Mouse (Mus musculus): Measurements from ENCODE around the gene Fam227a. TPM values are rescaled to one million over a fixed set of nuclear protein-coding genes. Genes with fewer than 3 reads are reported as not detected.
"Not testable (repeated sequence)": the region's sequence is repeated elsewhere in the genome, so short reads cannot be mapped to it uniquely, and the experiment has no call there.

Fam227a gene
- total RNA-seq, 2 experiments from 2014 or later, result 0.53 to 1.4 TPM

- no peak for DNase-seq
- intact Hi-C loops (cut with DNase I; ENCODE audit: low total_unique reads), result no loop called here
These were observed 26.4 kb upstream of the Fam227a start for GRCm38 (mm10) chr15:79685141-79685641.

GRCm38 (mm10) chr15:79684616-79685015 lies 25.9 kb upstream of the Fam227a start:
- DNase-seq, result no peak
- intact Hi-C loops (cut with DNase I; ENCODE audit: low total_unique reads), result no loop called here

- intact Hi-C loops (cut with DNase I; ENCODE audit: low total_unique reads), result no loop called here
- DNase-seq, result no peak
These were observed 25.1 kb upstream of the Fam227a start for GRCm38 (mm10) chr15:79683707-79684465.

- DNase-seq, result no peak
- intact Hi-C loops (cut with DNase I; ENCODE audit: low total_unique reads), result no loop called here
These were observed 24.4 kb upstream of the Fam227a start for GRCm38 (mm10) chr15:79683146-79683545.

- intact Hi-C loops (cut with DNase I; ENCODE audit: low total_unique reads), result no loop called here
- DNase-seq, result no peak
These were observed 23.2 kb upstream of the Fam227a start for GRCm38 (mm10) chr15:79681973-79682372.

GRCm38 (mm10) chr15:79677936-79678335 lies 19.2 kb upstream of the Fam227a start:
- intact Hi-C loops (cut with DNase I; ENCODE audit: low total_unique reads), result no loop called here
- DNase-seq, result no peak

- DNase-seq; intact Hi-C loops (cut with DNase I; ENCODE audit: low total_unique reads): not testable (repeated sequence)
These were observed 13.1 kb upstream of the Fam227a start for GRCm38 (mm10) chr15:79671828-79672348.

- DNase-seq, result no peak
- intact Hi-C loops (cut with DNase I; ENCODE audit: low total_unique reads), result no loop called here
These were observed 12.2 kb upstream of the Fam227a start for GRCm38 (mm10) chr15:79670972-79671299.

- peak; percentile 91 for DNase-seq
- intact Hi-C loops (cut with DNase I; ENCODE audit: low total_unique reads), result no loop called here
These were observed 11.7 kb upstream of the Fam227a start, which contains the start of gene Tomm22 for GRCm38 (mm10) chr15:79670249-79670971. Gene Tomm22 (plus strand): TSS chr15:79670861.

GRCm38 (mm10) chr15:79669195-79669594 lies 10.4 kb upstream of the Fam227a start:
- intact Hi-C loops (cut with DNase I; ENCODE audit: low total_unique reads), result no loop called here
- no peak for DNase-seq

- intact Hi-C loops (cut with DNase I; ENCODE audit: low total_unique reads), result no loop called here
- DNase-seq, result no peak
These were observed 5.9 kb upstream of the Fam227a start for GRCm38 (mm10) chr15:79664666-79665065.

- intact Hi-C loops (cut with DNase I; ENCODE audit: low total_unique reads), result no loop called here
These were observed 3.1 kb upstream of the Fam227a start for GRCm38 (mm10) chr15:79661852-79662251.

GRCm38 (mm10) chr15:79657837-79658530 lies 772 bp downstream of the Fam227a start:
- peak; percentile 77 for DNase-seq
- intact Hi-C loops (cut with DNase I; ENCODE audit: low total_unique reads), result no loop called here

More at GRCm38 (mm10) chr15:79661852-79662251, 3.1 kb upstream of the Fam227a start:
- DNase-seq, result no peak

GRCm38 (mm10) chr15:79656451-79656850 lies 2.3 kb downstream of the Fam227a start:
- DNase-seq, result no peak
- intact Hi-C loops (cut with DNase I; ENCODE audit: low total_unique reads), result no loop called here

- intact Hi-C loops (cut with DNase I; ENCODE audit: low total_unique reads), result no loop called here
These were observed 7.3 kb downstream of the Fam227a start for GRCm38 (mm10) chr15:79651481-79651880.

GRCm38 (mm10) chr15:79650569-79650968 lies 8.2 kb downstream of the Fam227a start:
- intact Hi-C loops (cut with DNase I; ENCODE audit: low total_unique reads), result no loop called here
- DNase-seq, result no peak

More at GRCm38 (mm10) chr15:79651481-79651880, 7.3 kb downstream of the Fam227a start:
- no peak for DNase-seq

GRCm38 (mm10) chr15:79648130-79648529 lies 10.6 kb downstream of the Fam227a start:
- intact Hi-C loops (cut with DNase I; ENCODE audit: low total_unique reads), result no loop called here
- DNase-seq, result no peak

- intact Hi-C loops (cut with DNase I; ENCODE audit: low total_unique reads), result no loop called here
- DNase-seq, result no peak
These were observed 13.3 kb downstream of the Fam227a start for GRCm38 (mm10) chr15:79645483-79645882.

GRCm38 (mm10) chr15:79641135-79641817 lies 17.5 kb downstream of the Fam227a start:
- intact Hi-C loops (cut with DNase I; ENCODE audit: low total_unique reads), result no loop called here
- DNase-seq, result no peak

Measured in gastrocnemius, postnatal 14 days (tissue).